Mouse (Mus musculus): ENCODE measurements around the gene Slc35b2. TPM values are rescaled to one million over a fixed set of nuclear protein-coding genes. Genes with fewer than 3 reads are reported as not detected.

The Slc35b2 gene
- polyA plus RNA-seq, 1 experiment from 2014 or later = 72.2 TPM

DNA sequence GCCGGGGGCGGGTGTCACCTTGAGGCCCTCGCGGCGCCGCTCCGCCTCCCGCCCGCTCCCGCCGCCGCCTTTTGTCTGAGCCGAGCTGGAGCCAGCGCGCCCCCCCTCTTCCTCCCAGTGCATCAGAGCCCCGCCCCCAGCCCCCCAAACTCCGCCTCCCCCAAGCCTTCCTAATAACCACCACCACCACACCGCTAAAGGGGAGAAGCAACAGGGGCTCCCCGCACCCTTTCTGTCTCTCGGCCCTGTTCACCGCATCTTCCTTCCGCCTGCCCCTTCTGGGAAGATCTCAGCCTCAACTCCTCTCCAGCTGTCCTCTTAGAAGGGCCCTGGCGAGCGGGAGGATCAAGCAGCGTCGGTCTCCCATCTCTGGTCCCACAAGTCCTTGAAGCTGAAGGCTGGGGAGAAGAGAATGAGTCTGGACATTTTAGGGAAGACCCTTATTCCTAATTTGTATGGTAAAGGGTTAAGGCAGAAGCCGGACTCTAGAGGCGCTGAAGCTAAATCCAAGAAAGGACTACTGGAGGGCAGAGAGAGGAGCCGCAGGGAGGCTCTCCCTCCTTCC is 14.0 kb upstream of the Slc35b2 start, which contains the start of gene Tmem151b:
Gene Tmem151b, minus strand, starts transcription at position 61 of the 565 bp plus-strand sequence.
- WGBS = 1% methylated on average over 14 of the region's 29 CpGs
- Histone ChIP-seq H3K9ac (replicated peaks; ENCODE audit: low read depth, low read length) (peak within 1 kb of the TSS; percentile 98), H3K27me3 (ENCODE audit: control insufficient read depth, insufficient read depth, low read length) (peaks cover 19% of the 10 kb centered on the region), H3K36me3 (ENCODE audit: control insufficient read depth, insufficient read depth, low read length) (peaks cover 16% of the 10 kb centered on the region), H3K4me2 (ENCODE audit: low read depth, low read length) (peak within 1 kb of the TSS; percentile 67), H3K9me3 (ENCODE audit: control insufficient read depth, low read length) (no peaks in the 10 kb centered on the region), H3K27ac (ENCODE audit: low read depth, low read length) (peak within 1 kb of the TSS; percentile 91), H3K4me3 (ENCODE audit: low read depth, low read length) (peak within 1 kb of the TSS; percentile 78), H3K4me1 (ENCODE audit: control insufficient read depth, insufficient read depth, low read length) (peaks cover 16% of the 10 kb centered on the region)
- peak; percentile 47 for ATAC-seq (ENCODE audit: low read depth)

DNA sequence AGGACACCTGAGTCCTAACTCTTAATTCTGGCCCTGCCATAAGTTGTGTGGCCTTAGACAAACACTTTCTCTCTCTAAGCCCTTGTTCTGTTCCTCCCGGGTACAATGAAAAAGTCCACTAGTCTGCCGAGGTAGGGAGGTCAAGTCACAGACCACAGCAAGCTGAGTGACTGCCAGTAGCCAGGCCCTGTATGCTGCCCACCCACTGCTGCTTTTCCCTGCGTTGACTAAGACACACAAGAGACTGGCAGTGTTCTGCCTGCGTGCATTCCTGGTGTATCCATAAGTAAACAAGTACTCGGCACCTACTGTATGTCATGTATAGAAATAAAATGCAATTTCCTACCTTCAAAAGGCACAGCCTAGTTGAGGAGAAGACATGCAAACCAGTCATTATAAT is 13.4 kb upstream of the Slc35b2 start:
- Histone ChIP-seq H3K4me1 (ENCODE audit: control insufficient read depth, insufficient read depth, low read length) (peaks cover 14% of the 10 kb centered on the region; the same call in 1 of the 2 replicates), H3K9me3 (ENCODE audit: control insufficient read depth, low read length) (no peaks in the 10 kb centered on the region), H3K27me3 (ENCODE audit: control insufficient read depth, insufficient read depth, low read length) (peaks cover 19% of the 10 kb centered on the region), H3K4me2 (ENCODE audit: low read depth, low read length) (peak overlapping the region; percentile 67), H3K27ac (ENCODE audit: low read depth, low read length) (no peak overlapping the region), H3K36me3 (ENCODE audit: control insufficient read depth, insufficient read depth, low read length) (peaks cover 11% of the 10 kb centered on the region), H3K4me3 (ENCODE audit: low read depth, low read length) (peak overlapping the region; percentile 78; the same call in 1 of the 2 replicates), H3K9ac (replicated peaks; ENCODE audit: low read depth, low read length) (no peak overlapping the region)
- ATAC-seq (ENCODE audit: low read depth) = no peak
- 28% methylated on average over 5 of the region's 5 CpGs for WGBS

DNA sequence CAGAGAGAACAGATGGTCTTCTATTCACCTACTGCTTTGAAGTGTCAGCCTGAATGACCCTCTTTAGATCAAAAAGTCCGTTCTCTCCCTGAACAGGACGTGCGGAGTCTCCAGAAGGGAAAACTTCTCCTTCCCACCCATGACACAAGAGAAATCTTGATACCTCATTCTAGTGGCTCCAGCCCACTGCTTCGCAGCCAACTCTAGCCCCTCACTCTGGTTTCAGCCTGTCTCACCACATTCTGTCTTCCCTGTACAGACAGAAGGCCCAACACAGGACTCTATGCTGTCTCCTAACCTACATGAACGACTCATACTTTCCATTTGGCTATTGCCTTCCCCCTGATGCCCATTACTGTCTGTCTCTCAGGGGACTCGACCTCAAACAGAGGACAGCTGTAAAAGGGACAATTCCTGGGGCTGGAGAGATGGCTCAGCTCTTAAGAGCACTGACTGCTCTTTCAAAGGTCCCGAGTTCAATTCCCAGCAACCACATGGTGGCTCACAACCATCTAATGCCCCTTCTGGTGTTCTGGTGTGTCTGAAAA is 12.4 kb upstream of the Slc35b2 start:
- ATAC-seq (ENCODE audit: low read depth) = no peak
- Histone ChIP-seq H3K9me3 (ENCODE audit: control insufficient read depth, low read length) (no peaks in the 10 kb centered on the region), H3K27ac (ENCODE audit: low read depth, low read length) (no peak overlapping the region), H3K4me1 (ENCODE audit: control insufficient read depth, insufficient read depth, low read length) (peaks cover 15% of the 10 kb centered on the region; the same call in 1 of the 2 replicates), H3K4me2 (ENCODE audit: low read depth, low read length) (no peak overlapping the region), H3K27me3 (ENCODE audit: control insufficient read depth, insufficient read depth, low read length) (peaks cover 11% of the 10 kb centered on the region), H3K4me3 (ENCODE audit: low read depth, low read length) (no peak overlapping the region), H3K36me3 (ENCODE audit: control insufficient read depth, insufficient read depth, low read length) (peaks cover 5% of the 10 kb centered on the region; the same call in 1 of the 2 replicates), H3K9ac (replicated peaks; ENCODE audit: low read depth, low read length) (no peak overlapping the region)
- WGBS = 34% methylated on average over 7 of the region's 7 CpGs

DNA sequence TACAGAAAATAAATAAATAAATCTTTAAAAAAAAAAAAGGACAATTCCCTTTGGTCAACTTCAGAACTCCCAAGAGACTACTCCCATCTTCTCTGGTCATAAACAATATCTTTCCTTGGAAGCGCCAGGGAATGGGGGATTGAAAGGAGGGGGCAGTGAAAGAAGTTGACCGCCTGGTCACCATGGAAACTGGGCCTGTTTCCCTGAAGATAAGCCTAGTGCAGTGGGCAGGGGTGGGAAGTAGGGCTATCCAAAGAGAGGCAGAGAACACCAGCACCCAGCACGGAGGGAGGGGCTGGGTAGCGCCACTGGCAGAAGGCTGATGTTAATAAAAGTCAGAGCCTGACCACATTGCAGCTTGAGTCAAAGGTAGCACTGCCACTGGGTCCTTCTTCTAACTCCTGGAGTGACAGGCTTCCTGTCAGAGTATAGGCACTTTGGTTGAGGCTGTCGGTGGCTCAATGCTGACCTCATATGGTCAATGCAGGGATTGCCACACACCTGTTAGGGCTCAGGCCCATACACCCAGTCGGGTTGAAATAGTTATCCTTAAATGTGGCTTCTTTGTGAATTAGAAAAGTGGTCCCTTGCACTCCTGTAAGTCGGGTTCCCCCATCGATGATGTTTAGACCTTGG is 11.7 kb upstream of the Slc35b2 start:
- Histone ChIP-seq H3K4me2 (ENCODE audit: low read depth, low read length) (no peak overlapping the region), H3K9me3 (ENCODE audit: control insufficient read depth, low read length) (no peaks in the 10 kb centered on the region), H3K4me1 (ENCODE audit: control insufficient read depth, insufficient read depth, low read length) (peaks cover 14% of the 10 kb centered on the region; the same call in 1 of the 2 replicates), H3K36me3 (ENCODE audit: control insufficient read depth, insufficient read depth, low read length) (no peaks in the 10 kb centered on the region), H3K9ac (replicated peaks; ENCODE audit: low read depth, low read length) (no peak overlapping the region), H3K27me3 (ENCODE audit: control insufficient read depth, insufficient read depth, low read length) (peaks cover 5% of the 10 kb centered on the region), H3K4me3 (ENCODE audit: low read depth, low read length) (no peak overlapping the region), H3K27ac (ENCODE audit: low read depth, low read length) (no peak overlapping the region)
- ATAC-seq (ENCODE audit: low read depth) = peak; percentile 39; the same call in 1 of the 2 replicates
- WGBS = 5% methylated on average over 8 of the region's 8 CpGs

- no peaks in the 10 kb centered on the region for H3K36me3 ChIP-seq (ENCODE audit: control insufficient read depth, insufficient read depth, low read length)
- H3K4me1 ChIP-seq (ENCODE audit: control insufficient read depth, insufficient read depth, low read length) = peaks cover 9% of the 10 kb centered on the region; the same call in 1 of the 2 replicates
- no peak overlapping the region for H3K27ac ChIP-seq (ENCODE audit: low read depth, low read length)
- H3K9ac ChIP-seq (replicated peaks; ENCODE audit: low read depth, low read length) = no peak overlapping the region
- no peak for ATAC-seq (ENCODE audit: low read depth)
- H3K27me3 ChIP-seq (ENCODE audit: control insufficient read depth, insufficient read depth, low read length) = no peaks in the 10 kb centered on the region
- H3K4me3 ChIP-seq (ENCODE audit: low read depth, low read length) = no peak overlapping the region
- no peaks in the 10 kb centered on the region for H3K9me3 ChIP-seq (ENCODE audit: control insufficient read depth, low read length)
- WGBS = 86% methylated on average over 3 of the region's 3 CpGs
- H3K4me2 ChIP-seq (ENCODE audit: low read depth, low read length) = no peak overlapping the region
Observed at GRCm38 (mm10) chr17:45553065-45553464, 10.6 kb upstream of the Slc35b2 start.

- 89% methylated on average over 1 of the region's 1 CpGs for WGBS
- Histone ChIP-seq H3K9me3 (ENCODE audit: control insufficient read depth, low read length) (no peaks in the 10 kb centered on the region), H3K9ac (replicated peaks; ENCODE audit: low read depth, low read length) (no peak overlapping the region), H3K4me1 (ENCODE audit: control insufficient read depth, insufficient read depth, low read length) (peaks cover 7% of the 10 kb centered on the region; the same call in 1 of the 2 replicates), H3K27me3 (ENCODE audit: control insufficient read depth, insufficient read depth, low read length) (no peaks in the 10 kb centered on the region), H3K36me3 (ENCODE audit: control insufficient read depth, insufficient read depth, low read length) (no peaks in the 10 kb centered on the region), H3K4me2 (ENCODE audit: low read depth, low read length) (no peak overlapping the region), H3K4me3 (ENCODE audit: low read depth, low read length) (no peak overlapping the region), H3K27ac (ENCODE audit: low read depth, low read length) (no peak overlapping the region)
- no peak for ATAC-seq (ENCODE audit: low read depth)
Observed at GRCm38 (mm10) chr17:45554420-45554819, 9.3 kb upstream of the Slc35b2 start.

GRCm38 (mm10) chr17:45555452-45556106 is 8.1 kb upstream of the Slc35b2 start, which contains the start of gene Nfkbie:
Nfkbie (plus strand) TSS chr17:45555703.
- Histone ChIP-seq H3K36me3 (ENCODE audit: control insufficient read depth, insufficient read depth, low read length) (no peaks in the 10 kb centered on the region), H3K4me2 (ENCODE audit: low read depth, low read length) (peak within 1 kb of the TSS; percentile 98), H3K4me3 (ENCODE audit: low read depth, low read length) (peak within 1 kb of the TSS; percentile 59), H3K27ac (ENCODE audit: low read depth, low read length) (no peak within 1 kb of the TSS; the same call in 1 of the 2 replicates), H3K9ac (replicated peaks; ENCODE audit: low read depth, low read length) (peak within 1 kb of the TSS; percentile 60), H3K4me1 (ENCODE audit: control insufficient read depth, insufficient read depth, low read length) (peaks cover 5% of the 10 kb centered on the region; the same call in 1 of the 2 replicates), H3K27me3 (ENCODE audit: control insufficient read depth, insufficient read depth, low read length) (no peaks in the 10 kb centered on the region), H3K9me3 (ENCODE audit: control insufficient read depth, low read length) (no peaks in the 10 kb centered on the region)
- WGBS = under 1% methylated on average over 44 of the region's 45 CpGs
- peak; percentile 70 for ATAC-seq (ENCODE audit: low read depth)

GRCm38 (mm10) chr17:45556107-45556489 is 7.6 kb upstream of the Slc35b2 start:
- H3K27ac ChIP-seq (ENCODE audit: low read depth, low read length) = no peak overlapping the region
- ATAC-seq (ENCODE audit: low read depth) = no peak
- 4% methylated on average over 14 of the region's 14 CpGs for WGBS

More at GRCm38 (mm10) chr17:45556107-45556489, 7.6 kb upstream of the Slc35b2 start:
- H3K36me3 ChIP-seq (ENCODE audit: control insufficient read depth, insufficient read depth, low read length) = no peaks in the 10 kb centered on the region
- H3K9ac ChIP-seq (replicated peaks; ENCODE audit: low read depth, low read length) = peak overlapping the region; percentile 60
- no peaks in the 10 kb centered on the region for H3K9me3 ChIP-seq (ENCODE audit: control insufficient read depth, low read length)
- H3K27me3 ChIP-seq (ENCODE audit: control insufficient read depth, insufficient read depth, low read length) = no peaks in the 10 kb centered on the region
- peak overlapping the region; percentile 59 for H3K4me3 ChIP-seq (ENCODE audit: low read depth, low read length)
- H3K4me1 ChIP-seq (ENCODE audit: control insufficient read depth, insufficient read depth, low read length) = peaks cover 5% of the 10 kb centered on the region; the same call in 1 of the 2 replicates
- H3K4me2 ChIP-seq (ENCODE audit: low read depth, low read length) = peak overlapping the region; percentile 98
